Mouse (Mus musculus) ES-Bruce4 (cell line): ENCODE measurements around the gene Ptar1. TPM values are rescaled to one million over a fixed set of nuclear protein-coding genes. Genes with fewer than 3 reads are reported as not detected.

Experiments
- H3K27ac ChIP-seq: 2 replicates; pipeline ENCODE4 v1.5.1; 2012; ENCODE audit warnings: low read length, inconsistent platforms; ENCODE audit not compliant: insufficient read depth
- H3K27me3 ChIP-seq: 2 replicates; pipeline ENCODE4 v1.6.1; 2012; ENCODE audit warnings: mild to moderate bottlenecking, low read length, inconsistent platforms; ENCODE audit not compliant: control insufficient read depth, poor library complexity, insufficient read depth, severe bottlenecking
- H3K36me3 ChIP-seq: 2 replicates; pipeline ENCODE4 v1.6.1; 2012; ENCODE audit warnings: inconsistent platforms, mild to moderate bottlenecking, low read length, moderate library complexity; ENCODE audit not compliant: control insufficient read depth, poor library complexity, insufficient read depth, severe bottlenecking
- H3K4me1 ChIP-seq: one replicate; pipeline ENCODE4 v1.8.1; 2011; ENCODE audit warnings: low read length; ENCODE audit not compliant: control insufficient read depth, insufficient read depth
- H3K4me3 ChIP-seq: 2 replicates; pipeline ENCODE4 v1.5.1; 2011; ENCODE audit warnings: low read depth, mild to moderate bottlenecking, low read length
- H3K9ac ChIP-seq: 2 replicates; pipeline ENCODE4 v1.6.1; 2012; ENCODE audit warnings: low read depth, mild to moderate bottlenecking, inconsistent platforms; ENCODE audit not compliant: poor library complexity, severe bottlenecking
- H3K9me3 ChIP-seq: replicated peaks from 2 replicates; pipeline ENCODE4 v1.6.1; 2012; ENCODE audit warnings: mild to moderate bottlenecking, low read length, inconsistent platforms; ENCODE audit not compliant: control insufficient read depth, poor library complexity, insufficient read depth, severe bottlenecking
- CTCF ChIP-seq: IDR thresholded peaks from one replicate; pipeline ENCODE4 v1.8.1; 2011; ENCODE audit warnings: low read depth, low read length
- EP300 ChIP-seq: IDR thresholded peaks from 2 replicates; pipeline ENCODE4 v1.6.1; 2011; ENCODE audit warnings: low read depth, low read length; ENCODE audit not compliant: insufficient read depth
- POLR2A ChIP-seq: IDR thresholded peaks from one replicate; pipeline ENCODE4 v1.8.1; 2011; ENCODE audit warnings: low read length; ENCODE audit not compliant: insufficient read depth
- polyA plus RNA-seq: library from polyadenylated mRNA; stranded (reverse); fragments of >200 nt; gene quantifications from 2 replicates; pipeline ENCODE4 v1.2.4, GENCODE M21; 2011; ENCODE audit warnings: low read depth; ENCODE audit not compliant: missing spikeins, insufficient read depth, insufficient read length

Ptar1 gene
- polyA plus RNA-seq, 1 experiment, result 43.9 TPM

- H3K4me3 ChIP-seq, result no peak overlapping the region
- H3K4me1 ChIP-seq, result peaks cover 11% of the 10 kb centered on the region
- no peaks in the 10 kb centered on the region for H3K9me3 ChIP-seq
- H3K27me3 ChIP-seq, result no peaks in the 10 kb centered on the region
- H3K9ac ChIP-seq, result no peak overlapping the region
- no peak overlapping the region for H3K27ac ChIP-seq
- H3K36me3 ChIP-seq, result peaks cover 7% of the 10 kb centered on the region
- no peak for TF ChIP-seq EP300
- no peak for TF ChIP-seq POLR2A
- TF ChIP-seq CTCF, result no peak
Observed at GRCm38 (mm10) chr19:23702896-23703295, 15.7 kb downstream of the Ptar1 start.

GRCm38 (mm10) chr19:23705383-23705782 is 18.2 kb downstream of the Ptar1 start:
- Histone ChIP-seq H3K36me3 (peaks cover 21% of the 10 kb centered on the region), H3K27me3 (no peaks in the 10 kb centered on the region), H3K4me1 (peaks cover 5% of the 10 kb centered on the region), H3K27ac (no peak overlapping the region), H3K9ac (no peak overlapping the region), H3K9me3 (no peaks in the 10 kb centered on the region), H3K4me3 (no peak overlapping the region)
- TF ChIP-seq POLR2A (no peak), EP300 (no peak), CTCF (no peak)

GRCm38 (mm10) chr19:23746506-23746905 is 59.3 kb downstream of the Ptar1 start:
- Histone ChIP-seq H3K9ac (no peak overlapping the region), H3K9me3 (no peaks in the 10 kb centered on the region), H3K36me3 (no peaks in the 10 kb centered on the region), H3K4me1 (no peaks in the 10 kb centered on the region), H3K27ac (no peak overlapping the region), H3K4me3 (no peak overlapping the region), H3K27me3 (no peaks in the 10 kb centered on the region)
- TF ChIP-seq EP300 (no peak), POLR2A (no peak), CTCF (no peak)

- Histone ChIP-seq H3K27ac (no peak overlapping the region), H3K9ac (no peak overlapping the region), H3K9me3 (no peaks in the 10 kb centered on the region), H3K4me3 (no peak overlapping the region), H3K27me3 (no peaks in the 10 kb centered on the region; the same call in 1 of the 2 replicates), H3K36me3 (no peaks in the 10 kb centered on the region), H3K4me1 (no peaks in the 10 kb centered on the region)
- TF ChIP-seq CTCF, result peak; percentile 1
- no peak for TF ChIP-seq EP300
Observed at GRCm38 (mm10) chr19:23757011-23757410, 69.8 kb downstream of the Ptar1 start.

- no peak for TF ChIP-seq POLR2A
- no peak for TF ChIP-seq EP300
- TF ChIP-seq CTCF, result peak; percentile 85
- no peaks in the 10 kb centered on the region for H3K36me3 ChIP-seq
- no peaks in the 10 kb centered on the region for H3K9me3 ChIP-seq
- H3K9ac ChIP-seq, result peak overlapping the region; percentile 25
- H3K4me1 ChIP-seq, result no peaks in the 10 kb centered on the region
- peak overlapping the region; percentile 70 for H3K4me3 ChIP-seq
- H3K27ac ChIP-seq, result no peak overlapping the region
- H3K27me3 ChIP-seq, result peaks cover 2% of the 10 kb centered on the region; the same call in 1 of the 2 replicates
Observed at GRCm38 (mm10) chr19:23757961-23758553, 70.8 kb downstream of the Ptar1 start.

GRCm38 (mm10) chr19:23758554-23759321 is 71.5 kb downstream of the Ptar1 start, which contains the start of gene Apba1:
Gene Apba1, plus strand, starts transcription at chr19:23758887.
- no peaks in the 10 kb centered on the region for H3K36me3 ChIP-seq
- H3K4me3 ChIP-seq, result peak within 1 kb of the TSS; percentile 70
- peak within 1 kb of the TSS; percentile 25 for H3K9ac ChIP-seq
- no peak within 1 kb of the TSS for H3K27ac ChIP-seq
- H3K4me1 ChIP-seq, result no peaks in the 10 kb centered on the region
- no peaks in the 10 kb centered on the region for H3K9me3 ChIP-seq
- TF ChIP-seq CTCF (no peak), EP300 (no peak), POLR2A (no peak)
- peaks cover 2% of the 10 kb centered on the region; the same call in 1 of the 2 replicates for H3K27me3 ChIP-seq
